Mouse (Mus musculus) embryonic facial prominence, embryonic 11.5 days (tissue): ENCODE results near the gene Rnf207. TPM values are rescaled to one million over a fixed set of nuclear protein-coding genes. Genes with fewer than 3 reads are reported as not detected.

ENCODE experiments used
- ATAC-seq: fragments of 200-750 bp; cut with Nextera tagmentation; replicated peaks from 2 replicates; pipeline ENCODE4 v1.8.0; 2017; ENCODE audit warnings: low read depth; ENCODE audit not compliant: insufficient number of reproducible peaks, low FRiP score, low TSS enrichment
- DNase-seq: peaks from one replicate; pipeline ENCODE4 v3.0.0-alpha.2; 2015; ENCODE audit warnings: low spot score
- H3K27ac ChIP-seq: fragments of 300-500 bp; sonication (generic); replicated peaks from 2 replicates; pipeline ENCODE4 v1.5.1; 2014; ENCODE audit warnings: mild to moderate bottlenecking, low read depth, low read length, control low read depth
- H3K27me3 ChIP-seq: fragments of 300-500 bp; sonication (generic); 2 replicates; pipeline ENCODE4 v1.6.1; 2014; ENCODE audit warnings: mild to moderate bottlenecking, low read length, moderate library complexity, mixed read lengths; ENCODE audit not compliant: control insufficient read depth, insufficient read depth
- H3K36me3 ChIP-seq: fragments of 300-500 bp; sonication (generic); replicated peaks from 2 replicates; pipeline ENCODE4 v1.6.1; 2014; ENCODE audit warnings: low read depth, mild to moderate bottlenecking, low read length, moderate library complexity, mixed read lengths; ENCODE audit not compliant: control insufficient read depth, insufficient read depth
- H3K4me1 ChIP-seq: fragments of 300-500 bp; sonication (generic); 2 replicates; pipeline ENCODE4 v1.6.1; 2014; ENCODE audit warnings: low read length, mixed read lengths; ENCODE audit not compliant: control insufficient read depth, insufficient read depth
- H3K4me2 ChIP-seq: fragments of 300-500 bp; sonication (generic); 2 replicates; pipeline ENCODE4 v1.6.1; 2014; ENCODE audit warnings: low read depth, mild to moderate bottlenecking, control low read depth, low read length, moderate library complexity
- H3K4me3 ChIP-seq: fragments of 300-500 bp; sonication (generic); 2 replicates; pipeline ENCODE4 v1.5.1; 2014; ENCODE audit warnings: low read depth, low read length, control low read depth
- H3K9ac ChIP-seq: fragments of 300-500 bp; sonication (generic); replicated peaks from 2 replicates; pipeline ENCODE4 v1.6.1; 2014; ENCODE audit warnings: mild to moderate bottlenecking, control low read depth, low read length
- H3K9me3 ChIP-seq: fragments of 300-500 bp; sonication (generic); replicated peaks from 2 replicates; pipeline ENCODE4 v1.6.1; 2016; ENCODE audit warnings: mild to moderate bottlenecking, low read length, inconsistent platforms, mixed read lengths; ENCODE audit not compliant: control insufficient read depth
- WGBS: fragments of 180-500 bp; shearing (Covaris S2); extraction: QIAGEN DNeasy Blood & Tissue Kit; methylation state at CpG from one replicate; pipeline ENCODE4 v1.1.7; 2014; 5-methylcytosine and 5-hydroxymethylcytosine counted together
- polyA plus RNA-seq: library from polyadenylated mRNA; unstranded; fragments of >200 nt; fragmentation: Nextera tagmentation; extraction: Ambion mirVana; gene quantifications from 2 replicates; pipeline ENCODE4 v1.2.1, GENCODE M21; 2014

The Rnf207 gene
- polyA plus RNA-seq, 1 experiment from 2014 or later, result 0.41 TPM

DNA sequence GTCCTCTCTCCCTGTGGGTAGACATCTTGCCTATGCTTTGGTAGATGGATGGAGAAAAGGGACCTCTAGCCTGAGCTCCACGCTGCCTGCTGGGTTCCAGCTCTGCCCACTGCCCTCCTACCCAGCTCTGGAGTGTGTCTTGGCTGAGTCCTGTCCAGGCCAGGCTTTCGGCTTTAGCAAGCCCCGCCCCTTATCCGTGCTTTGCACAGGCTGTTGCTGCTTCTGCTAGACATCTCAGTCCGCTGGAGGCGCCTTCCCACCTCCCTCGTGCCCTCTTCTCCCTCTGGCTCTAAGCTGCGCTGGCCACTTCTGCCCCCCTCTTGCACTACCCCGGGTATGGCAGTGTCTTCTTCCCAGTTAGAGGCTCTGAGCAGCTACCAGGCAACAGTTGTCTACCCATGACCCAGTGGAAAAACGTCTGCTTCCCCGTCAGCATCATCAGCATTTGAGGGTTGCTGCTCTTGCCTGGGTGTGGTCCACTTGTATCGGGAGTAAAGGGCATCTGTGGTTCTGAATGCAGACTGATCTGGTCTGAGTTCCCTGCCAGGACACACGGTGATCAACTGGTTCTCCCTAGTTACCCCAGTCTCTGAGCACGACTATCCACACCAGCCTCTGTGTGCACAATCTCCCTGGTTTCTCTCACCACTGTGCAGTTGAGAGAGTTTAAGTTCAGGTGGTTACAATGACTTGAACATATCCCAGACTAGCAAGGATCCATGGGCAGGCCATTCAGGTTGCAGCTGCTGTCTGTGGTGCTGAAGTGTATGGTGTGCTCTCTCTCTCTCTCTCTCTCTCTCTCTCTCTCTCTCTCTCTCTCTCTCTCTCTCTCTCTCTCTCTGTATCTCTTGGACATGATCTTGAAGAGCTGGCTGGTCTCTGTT, 32.9 kb upstream of the Rnf207 start:
- peak; percentile 70 for DNase-seq
- Histone ChIP-seq H3K9ac (no peak overlapping the region), H3K27me3 (peaks cover 13% of the 10 kb centered on the region), H3K4me3 (no peak overlapping the region), H3K4me2 (no peak overlapping the region), H3K36me3 (no peaks in the 10 kb centered on the region), H3K9me3 (no peaks in the 10 kb centered on the region), H3K27ac (no peak overlapping the region), H3K4me1 (no peaks in the 10 kb centered on the region)
- 12% methylated on average over 14 of the region's 14 CpGs for WGBS
- 0 out of 2 replicates have a peak, but pooled peaks have one; percentile 35 for ATAC-seq

DNA sequence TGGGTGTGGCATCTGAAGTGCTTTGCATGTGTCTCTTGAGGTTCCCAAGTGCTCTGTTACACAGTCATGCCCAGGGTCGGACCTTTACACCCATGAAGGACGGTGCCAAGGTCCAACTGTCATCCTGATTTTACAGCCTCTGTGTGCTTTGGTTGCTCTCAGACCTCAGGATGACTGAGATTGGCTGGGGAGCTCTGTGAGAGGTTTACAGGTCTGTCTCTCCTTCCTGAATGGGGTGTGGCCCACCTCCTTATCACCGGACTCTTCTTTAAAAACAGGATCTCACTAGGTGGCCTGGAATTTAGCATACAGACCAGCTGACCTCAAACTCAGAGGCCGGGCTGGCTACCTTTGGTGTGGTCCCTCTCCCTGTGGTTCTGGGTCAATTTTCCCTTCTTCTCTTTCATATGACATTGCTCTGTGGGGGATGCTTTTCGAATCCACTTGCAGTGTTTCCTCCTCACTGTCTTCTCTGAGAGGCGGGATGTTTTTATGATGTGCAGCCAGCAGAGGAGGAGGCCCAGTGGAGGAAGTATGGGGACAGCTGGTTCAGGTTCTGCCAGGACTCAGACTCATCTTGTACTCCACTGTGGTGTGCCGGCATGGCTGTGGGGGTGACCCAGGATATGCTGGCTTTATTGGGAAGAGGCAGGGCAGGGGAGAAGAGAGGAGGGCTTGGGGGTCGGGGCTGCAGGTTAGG, 32.1 kb upstream of the Rnf207 start:
- no peak for ATAC-seq
- no peak overlapping the region for H3K4me2 ChIP-seq

DNA sequence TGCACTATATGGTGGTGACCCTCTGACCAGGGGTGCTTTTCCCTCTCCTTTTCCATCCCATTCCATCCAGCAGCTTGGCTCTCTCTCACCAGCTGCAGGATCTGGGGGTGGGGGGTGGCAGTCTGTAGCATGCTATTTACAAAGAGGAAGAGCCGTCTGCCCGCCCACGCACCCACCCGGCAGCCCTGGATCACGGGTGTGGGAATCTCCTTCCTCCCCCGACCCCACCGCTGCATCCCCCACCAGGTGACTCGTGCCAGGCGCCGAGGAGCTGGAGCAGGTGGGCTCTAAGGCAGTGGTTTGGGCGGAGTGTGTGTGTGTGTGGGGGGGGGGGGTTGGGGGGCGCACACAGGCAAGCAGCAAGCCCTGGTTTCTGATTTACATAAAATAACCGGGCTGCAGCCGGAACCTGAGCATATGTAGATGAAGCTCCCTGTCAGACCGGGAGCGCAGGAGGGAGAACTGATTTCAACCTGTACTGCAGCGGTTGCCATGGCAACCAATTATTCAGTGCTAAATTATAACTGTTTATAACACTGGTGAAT, 31.1 kb upstream of the Rnf207 start:
- Histone ChIP-seq H3K9ac (no peak overlapping the region), H3K27me3 (peaks cover 13% of the 10 kb centered on the region)
- ATAC-seq, result no peak

More for the DNA sequence above, 32.1 kb upstream of the Rnf207 start:
- Histone ChIP-seq H3K9ac (no peak overlapping the region), H3K9me3 (no peaks in the 10 kb centered on the region), H3K27me3 (peaks cover 13% of the 10 kb centered on the region), H3K27ac (no peak overlapping the region), H3K4me3 (no peak overlapping the region), H3K36me3 (no peaks in the 10 kb centered on the region), H3K4me1 (no peaks in the 10 kb centered on the region)
- no peak for DNase-seq
- WGBS, result 38% methylated on average over 8 of the region's 8 CpGs

DNA sequence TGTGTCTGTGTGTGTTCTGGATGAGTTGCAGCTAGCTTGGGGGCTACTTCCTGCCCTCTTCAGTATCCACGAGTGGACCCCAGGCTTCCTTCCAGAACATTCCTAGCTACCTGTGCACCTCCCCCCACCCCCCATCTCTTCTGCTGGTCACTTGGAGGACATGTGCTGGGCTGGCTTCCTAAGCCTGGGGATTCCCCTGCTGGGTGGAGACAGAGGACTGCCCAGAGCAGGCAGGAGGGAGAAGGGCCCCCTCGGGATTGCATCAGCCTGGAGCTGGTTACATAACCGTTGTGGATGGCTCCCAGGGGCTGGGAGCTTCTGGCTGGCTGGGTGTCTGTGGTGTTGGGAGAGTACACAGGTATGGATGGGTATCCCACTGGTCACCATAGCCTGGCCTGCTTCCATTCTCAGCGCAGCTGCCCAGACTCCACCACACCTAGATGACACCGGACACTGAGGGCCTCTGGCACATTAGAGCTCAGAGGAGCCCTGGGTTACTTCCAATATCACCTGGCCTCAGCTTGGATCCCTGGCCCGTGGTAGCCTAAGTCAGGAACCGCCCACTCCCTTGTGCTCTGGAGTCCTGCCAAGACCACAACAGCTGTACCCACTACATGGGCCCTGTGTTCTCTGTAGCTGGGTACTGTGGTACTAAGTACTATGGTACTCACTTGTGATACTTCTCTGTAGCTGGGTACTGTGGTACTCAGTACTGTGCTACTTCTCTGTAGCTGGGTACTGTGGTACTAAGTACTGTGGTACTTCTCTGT, 26.5 kb upstream of the Rnf207 start:
- no peak overlapping the region for H3K9ac ChIP-seq
- no peaks in the 10 kb centered on the region for H3K4me1 ChIP-seq
- no peak overlapping the region for H3K4me2 ChIP-seq
- no peak for ATAC-seq
- H3K36me3 ChIP-seq, result no peaks in the 10 kb centered on the region
- 54% methylated on average over 7 of the region's 7 CpGs for WGBS
- H3K9me3 ChIP-seq, result no peaks in the 10 kb centered on the region
- no peak overlapping the region for H3K4me3 ChIP-seq
- H3K27me3 ChIP-seq, result peaks cover 16% of the 10 kb centered on the region
- no peak for DNase-seq
- H3K27ac ChIP-seq, result no peak overlapping the region

More for the DNA sequence above, 31.1 kb upstream of the Rnf207 start:
- Histone ChIP-seq H3K4me3 (no peak overlapping the region), H3K4me1 (no peaks in the 10 kb centered on the region), H3K9me3 (no peaks in the 10 kb centered on the region), H3K36me3 (no peaks in the 10 kb centered on the region), H3K27ac (no peak overlapping the region), H3K4me2 (no peak overlapping the region)
- DNase-seq, result peak; percentile 60
- 13% methylated on average over 17 of the region's 17 CpGs for WGBS

DNA sequence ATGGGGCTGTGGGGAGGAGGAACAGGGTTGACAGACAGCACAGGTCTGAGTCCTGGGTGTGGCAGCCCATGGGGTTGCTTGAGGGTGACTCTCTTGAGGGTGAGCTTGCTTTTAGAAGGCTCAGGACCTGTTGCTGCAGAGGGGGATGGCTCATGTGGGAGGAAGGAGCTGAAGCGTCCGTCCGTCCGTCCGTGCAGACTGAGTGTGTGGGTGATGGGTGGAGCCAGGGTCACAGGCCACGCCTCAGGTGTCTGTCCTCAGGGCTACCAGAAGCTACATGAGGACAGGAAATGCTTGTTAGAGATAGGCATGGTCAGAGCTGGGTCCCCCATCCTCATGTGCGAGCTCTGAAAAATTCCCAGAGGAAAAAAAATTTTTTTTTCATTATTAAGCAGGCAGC, 25.9 kb upstream of the Rnf207 start:
- Histone ChIP-seq H3K9ac (no peak overlapping the region), H3K9me3 (no peaks in the 10 kb centered on the region), H3K27ac (no peak overlapping the region), H3K4me2 (no peak overlapping the region), H3K27me3 (peaks cover 20% of the 10 kb centered on the region), H3K4me1 (peaks cover 1% of the 10 kb centered on the region; the same call in 1 of the 2 replicates), H3K4me3 (no peak overlapping the region), H3K36me3 (no peaks in the 10 kb centered on the region)
- DNase-seq (no peak), ATAC-seq (no peak)
- 62% methylated on average over 7 of the region's 7 CpGs for WGBS

DNA sequence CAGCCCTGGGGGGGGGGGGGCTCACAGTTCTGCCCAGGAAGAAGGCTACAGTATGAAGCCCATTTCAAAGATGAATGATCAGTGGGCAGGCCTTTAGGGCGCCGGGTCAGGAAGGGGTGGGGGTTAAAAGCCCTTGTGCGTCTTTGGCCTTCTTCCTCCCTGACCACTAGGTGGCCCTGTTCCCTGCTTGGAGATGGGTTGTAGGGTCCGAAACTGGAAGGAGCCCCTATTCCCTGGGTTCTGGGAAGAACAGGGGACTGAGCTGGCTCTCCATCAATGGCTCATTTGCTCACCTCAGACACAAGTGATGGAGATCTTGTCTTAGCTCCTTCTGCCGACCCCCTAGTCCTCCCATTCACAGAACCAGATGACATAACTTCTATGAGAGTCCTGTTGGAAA, 24.5 kb upstream of the Rnf207 start:
- Histone ChIP-seq H3K9ac (no peak overlapping the region), H3K9me3 (no peaks in the 10 kb centered on the region), H3K36me3 (no peaks in the 10 kb centered on the region), H3K4me2 (no peak overlapping the region), H3K4me1 (peaks cover 2% of the 10 kb centered on the region; the same call in 1 of the 2 replicates), H3K4me3 (no peak overlapping the region), H3K27ac (no peak overlapping the region), H3K27me3 (peaks cover 28% of the 10 kb centered on the region)
- WGBS, result 5% methylated on average over 5 of the region's 5 CpGs
- peak; percentile 61 for DNase-seq
- no peak for ATAC-seq

DNA sequence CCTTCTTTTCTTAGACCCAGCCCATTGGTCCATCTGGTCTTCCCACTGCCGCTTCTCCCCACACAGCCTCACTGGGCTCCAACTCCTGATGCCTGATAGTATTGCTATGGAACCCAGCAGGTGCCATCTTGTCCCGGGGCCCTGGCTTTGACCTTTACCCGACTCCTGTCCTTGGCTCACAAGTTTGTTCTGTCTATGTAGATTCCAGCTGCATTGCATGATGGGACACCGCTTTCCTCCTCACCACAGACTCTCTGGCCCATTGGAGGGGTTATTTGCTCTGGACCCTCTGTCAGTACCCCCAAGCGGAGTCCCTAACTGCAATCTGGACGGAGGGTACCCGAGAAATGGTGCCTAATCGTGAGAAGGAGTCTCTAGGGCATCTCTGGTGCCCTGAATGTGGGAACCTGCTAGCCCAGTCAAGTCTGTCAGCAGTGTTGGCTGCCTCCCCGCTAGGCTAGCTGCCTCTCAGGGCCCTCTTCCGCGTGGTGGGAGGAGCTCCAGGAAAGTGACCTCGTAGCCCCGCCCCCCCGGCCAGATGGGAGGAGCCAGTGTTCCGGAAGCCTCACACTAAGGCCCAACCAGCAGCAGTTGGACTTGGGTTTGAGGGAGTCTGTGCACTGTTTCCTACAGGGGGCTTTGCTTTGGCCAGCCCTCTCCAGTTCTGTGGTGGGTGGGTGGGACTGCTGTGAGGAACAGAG, 21.9 kb upstream of the Rnf207 start:
- Histone ChIP-seq H3K9me3 (no peaks in the 10 kb centered on the region), H3K36me3 (no peaks in the 10 kb centered on the region), H3K4me3 (no peak overlapping the region), H3K9ac (no peak overlapping the region), H3K27me3 (peaks cover 39% of the 10 kb centered on the region), H3K27ac (no peak overlapping the region), H3K4me2 (no peak overlapping the region), H3K4me1 (peaks cover 2% of the 10 kb centered on the region; the same call in 1 of the 2 replicates)
- ATAC-seq (no peak), DNase-seq (peak; percentile 24)
- WGBS, result 37% methylated on average over 15 of the region's 15 CpGs
